Mouse (Mus musculus): ENCODE results near the gene Nrxn3. TPM values are rescaled to one million over a fixed set of nuclear protein-coding genes. Genes with fewer than 3 reads are reported as not detected.

The Nrxn3 gene
- polyA plus RNA-seq, 1 experiment from 2014 or later = 1.0 TPM

DNA sequence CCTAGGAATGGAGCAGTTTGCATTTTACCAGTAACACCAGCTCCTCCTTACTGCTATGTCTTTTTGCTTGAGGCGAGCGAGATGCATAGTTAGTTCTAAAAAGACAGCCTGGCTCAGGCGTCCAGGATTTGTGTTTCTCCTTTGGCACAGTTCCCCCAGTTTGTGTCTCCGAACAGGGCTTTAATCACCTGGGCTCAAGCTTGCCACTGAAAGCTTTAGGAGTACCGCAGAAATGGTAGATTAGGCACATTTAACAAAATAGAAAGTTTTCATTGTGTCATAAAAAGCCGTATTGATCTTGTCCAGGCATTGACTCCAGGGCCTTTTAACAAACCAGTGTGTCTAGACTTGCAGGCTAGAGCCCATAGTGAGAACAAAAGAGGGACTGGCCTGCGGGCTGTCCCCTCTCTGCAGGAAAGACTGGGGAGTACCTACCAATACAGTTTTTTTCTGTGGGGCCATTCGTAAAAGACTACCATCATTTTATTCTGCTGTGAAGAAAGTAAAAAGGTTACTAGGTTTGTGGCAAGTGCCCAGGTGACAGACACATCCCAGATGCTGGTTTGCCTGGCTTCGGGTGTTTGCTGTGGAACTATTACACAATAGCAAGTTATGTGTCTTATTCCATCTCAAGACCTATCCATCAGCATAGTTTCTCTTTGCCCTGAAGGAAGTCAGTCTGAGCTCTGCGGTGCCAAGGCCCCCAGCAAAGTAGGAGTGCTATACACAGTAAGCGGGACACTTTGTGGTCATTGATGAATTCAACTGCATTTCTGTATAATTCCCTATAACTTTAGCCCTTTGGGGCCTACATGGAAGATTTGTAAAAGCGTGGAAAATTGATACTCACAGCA is 451.9 kb downstream of the Nrxn3 start:
- no peaks in the 10 kb centered on the region for H3K4me1 ChIP-seq
- no peak for ATAC-seq (ENCODE audit: low FRiP score, low read depth)
- WGBS = 62% methylated on average over 12 of the region's 12 CpGs
- no peak overlapping the region for H3K4me3 ChIP-seq
- H3K27ac ChIP-seq = no peak overlapping the region
- H3K36me3 ChIP-seq = no peaks in the 10 kb centered on the region
- no peaks in the 10 kb centered on the region for H3K27me3 ChIP-seq
- no peak overlapping the region for H3K4me2 ChIP-seq (replicated peaks)
- H3K9ac ChIP-seq = no peak overlapping the region
- H3K9me3 ChIP-seq = no peaks in the 10 kb centered on the region

GRCm38 (mm10) chr12:89179970-89180666 is 457.4 kb downstream of the Nrxn3 start:
- ATAC-seq (ENCODE audit: low FRiP score, low read depth) = no peak
- WGBS = 48% methylated on average over 13 of the region's 13 CpGs
- Histone ChIP-seq H3K27me3 (no peaks in the 10 kb centered on the region), H3K9ac (no peak overlapping the region), H3K4me2 (replicated peaks) (no peak overlapping the region), H3K4me3 (no peak overlapping the region), H3K36me3 (no peaks in the 10 kb centered on the region), H3K27ac (no peak overlapping the region), H3K4me1 (no peaks in the 10 kb centered on the region), H3K9me3 (no peaks in the 10 kb centered on the region)

DNA sequence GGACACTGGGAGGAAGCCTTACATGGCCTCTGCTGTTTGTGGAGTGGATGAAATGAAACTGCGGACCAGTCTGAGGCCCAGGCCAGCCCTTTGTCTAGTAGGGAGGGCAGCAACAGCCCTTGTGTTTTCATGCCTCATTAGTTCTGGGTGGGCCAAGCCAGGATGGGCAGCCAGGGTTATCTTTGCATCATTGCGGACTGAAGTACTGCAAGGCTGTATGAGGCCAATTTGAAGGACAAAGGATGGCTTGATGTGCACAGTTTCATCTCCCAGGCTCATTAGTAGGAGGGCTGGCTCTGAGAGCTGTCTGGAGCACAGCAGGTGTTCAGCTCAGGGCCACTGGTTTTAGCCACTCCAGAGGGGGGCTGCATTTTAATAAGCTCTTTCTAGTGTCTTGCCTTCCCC is 458.5 kb downstream of the Nrxn3 start:
- no peaks in the 10 kb centered on the region for H3K4me1 ChIP-seq
- no peaks in the 10 kb centered on the region for H3K27me3 ChIP-seq
- 60% methylated on average over 2 of the region's 2 CpGs for WGBS
- no peak for ATAC-seq (ENCODE audit: low FRiP score, low read depth)
- no peaks in the 10 kb centered on the region for H3K36me3 ChIP-seq
- no peaks in the 10 kb centered on the region for H3K9me3 ChIP-seq
- H3K4me3 ChIP-seq = no peak overlapping the region
- no peak overlapping the region for H3K9ac ChIP-seq
- no peak overlapping the region for H3K27ac ChIP-seq
- H3K4me2 ChIP-seq (replicated peaks) = no peak overlapping the region

DNA sequence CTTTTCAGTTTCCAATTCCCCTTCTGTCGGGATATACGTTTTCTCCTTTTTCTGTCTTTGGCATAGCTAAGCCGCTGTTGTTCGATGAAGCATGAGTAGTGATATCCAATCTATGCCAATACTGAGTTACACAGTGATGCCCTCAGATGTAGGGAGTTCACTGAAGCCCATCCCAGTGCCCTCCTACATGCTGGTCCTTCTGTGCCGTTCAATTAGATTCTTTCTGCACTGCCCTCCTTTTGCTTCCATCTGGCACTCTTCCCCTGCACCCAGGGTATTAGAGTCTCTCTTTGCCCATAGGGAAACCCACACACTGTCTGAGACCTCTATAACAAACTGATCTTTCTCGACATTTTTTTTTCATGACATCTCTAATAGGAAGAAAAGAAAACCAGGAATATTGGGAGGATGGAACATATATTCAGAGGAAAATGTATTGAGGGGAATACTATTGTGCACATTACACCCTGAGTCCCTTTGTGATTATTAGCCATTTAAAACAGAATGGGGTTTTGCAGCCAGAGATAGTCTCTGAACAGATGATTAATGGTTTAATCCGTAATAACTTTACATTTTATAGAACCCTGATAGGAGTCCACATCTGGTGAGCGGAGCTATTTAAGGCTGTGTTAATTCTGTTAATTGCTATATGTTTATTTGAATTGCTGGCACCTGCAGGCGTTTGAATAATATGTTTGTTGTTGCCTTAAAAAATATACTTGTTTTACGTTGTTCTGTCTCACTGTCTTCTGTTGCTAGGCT is 476.3 kb downstream of the Nrxn3 start:
- no peaks in the 10 kb centered on the region for H3K4me1 ChIP-seq
- WGBS = 83% methylated on average over 10 of the region's 10 CpGs
- H3K4me3 ChIP-seq = no peak overlapping the region
- H3K36me3 ChIP-seq = no peaks in the 10 kb centered on the region
- no peak overlapping the region for H3K4me2 ChIP-seq (replicated peaks)
- H3K27ac ChIP-seq = no peak overlapping the region
- no peak for ATAC-seq (ENCODE audit: low FRiP score, low read depth)
- H3K27me3 ChIP-seq = no peaks in the 10 kb centered on the region
- no peaks in the 10 kb centered on the region for H3K9me3 ChIP-seq
- no peak overlapping the region for H3K9ac ChIP-seq

DNA sequence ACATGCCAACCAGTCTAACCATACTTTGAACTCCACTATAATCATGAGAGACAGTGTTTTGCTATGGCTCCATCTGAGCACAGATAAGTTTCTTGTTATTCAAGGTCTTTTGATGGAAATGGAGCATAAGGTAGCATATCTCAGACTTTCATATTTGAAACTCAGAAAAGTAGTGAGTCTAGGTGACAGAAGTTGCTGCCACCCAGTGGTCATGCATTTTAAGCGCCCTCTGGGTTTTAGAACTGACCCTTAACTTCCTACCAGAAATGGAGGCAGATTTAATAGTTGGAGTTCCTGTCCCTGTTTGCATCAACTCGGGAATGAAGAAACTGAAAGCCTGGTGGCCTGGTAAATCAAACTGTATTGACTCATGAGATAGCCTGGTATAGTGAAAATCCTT is 488.9 kb downstream of the Nrxn3 start:
- 40% methylated on average over 2 of the region's 2 CpGs for WGBS
- Histone ChIP-seq H3K27ac (no peak overlapping the region), H3K4me3 (no peak overlapping the region), H3K9me3 (no peaks in the 10 kb centered on the region), H3K4me1 (no peaks in the 10 kb centered on the region), H3K36me3 (no peaks in the 10 kb centered on the region), H3K9ac (no peak overlapping the region), H3K27me3 (no peaks in the 10 kb centered on the region), H3K4me2 (replicated peaks) (no peak overlapping the region)
- no peak for ATAC-seq (ENCODE audit: low FRiP score, low read depth)

GRCm38 (mm10) chr12:89239826-89240225 is 517.1 kb downstream of the Nrxn3 start:
- no peak for ATAC-seq (ENCODE audit: low FRiP score, low read depth)
- no peaks in the 10 kb centered on the region for H3K36me3 ChIP-seq
- H3K27ac ChIP-seq = no peak overlapping the region
- no peaks in the 10 kb centered on the region for H3K27me3 ChIP-seq
- 0 out of 2 replicates have a peak, but pooled peaks cover 3% of the 10 kb centered on the region for H3K9me3 ChIP-seq
- no peak overlapping the region for H3K4me3 ChIP-seq
- H3K4me2 ChIP-seq (replicated peaks) = no peak overlapping the region
- no peak overlapping the region for H3K9ac ChIP-seq
- 31% methylated on average over 1 of the region's 1 CpGs for WGBS
- H3K4me1 ChIP-seq = no peaks in the 10 kb centered on the region

DNA sequence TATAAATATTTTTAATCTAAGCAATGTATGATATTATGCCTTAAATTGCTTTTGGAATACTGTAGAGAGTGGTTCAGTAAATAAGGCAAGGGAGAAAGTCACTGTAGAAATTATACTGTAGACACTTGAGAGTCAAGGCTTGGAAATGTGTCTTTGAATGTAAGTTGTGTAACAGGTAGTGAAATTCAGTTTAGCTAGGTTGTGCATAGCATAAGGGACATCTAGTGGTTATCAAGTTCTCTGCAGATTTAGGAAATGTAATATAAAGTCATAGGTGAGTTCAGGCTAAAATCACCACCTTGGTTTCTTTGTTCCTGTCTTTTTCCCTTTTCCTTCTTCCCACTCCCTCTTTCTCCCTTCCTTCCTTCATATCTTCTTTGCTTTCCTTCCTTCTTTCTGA is 518.9 kb downstream of the Nrxn3 start:
- Histone ChIP-seq H3K4me3 (no peak overlapping the region), H3K27ac (no peak overlapping the region), H3K36me3 (no peaks in the 10 kb centered on the region), H3K4me1 (no peaks in the 10 kb centered on the region), H3K9me3 (0 out of 2 replicates have a peak, but pooled peaks cover 3% of the 10 kb centered on the region), H3K4me2 (replicated peaks) (no peak overlapping the region), H3K27me3 (no peaks in the 10 kb centered on the region), H3K9ac (no peak overlapping the region)
- ATAC-seq (ENCODE audit: low FRiP score, low read depth) = no peak

DNA sequence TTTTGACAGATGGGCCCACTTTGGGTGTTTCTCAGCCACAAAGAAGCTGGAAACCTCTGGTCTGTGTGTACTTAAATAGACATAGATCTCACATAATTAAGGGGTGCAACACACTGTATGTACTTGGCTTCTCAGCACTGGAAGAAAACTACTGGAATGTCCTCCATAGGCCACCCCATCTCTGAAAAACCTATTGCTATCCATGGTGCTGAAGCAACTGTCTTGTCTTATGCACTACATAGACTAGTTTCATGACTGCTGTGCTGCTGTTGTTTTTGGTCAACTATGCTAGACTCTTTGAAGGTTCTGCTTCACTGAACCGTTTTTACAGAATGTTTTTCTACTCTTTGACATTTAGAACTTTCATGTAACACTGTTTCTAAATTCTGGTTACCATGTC is 519.8 kb downstream of the Nrxn3 start:
- Histone ChIP-seq H3K4me1 (no peaks in the 10 kb centered on the region), H3K27ac (no peak overlapping the region), H3K9ac (no peak overlapping the region), H3K36me3 (no peaks in the 10 kb centered on the region), H3K4me3 (no peak overlapping the region), H3K27me3 (no peaks in the 10 kb centered on the region), H3K4me2 (replicated peaks) (no peak overlapping the region), H3K9me3 (0 out of 2 replicates have a peak, but pooled peaks cover 3% of the 10 kb centered on the region)
- ATAC-seq (ENCODE audit: low FRiP score, low read depth) = no peak
- WGBS = 32% methylated on average over 1 of the region's 1 CpGs

DNA sequence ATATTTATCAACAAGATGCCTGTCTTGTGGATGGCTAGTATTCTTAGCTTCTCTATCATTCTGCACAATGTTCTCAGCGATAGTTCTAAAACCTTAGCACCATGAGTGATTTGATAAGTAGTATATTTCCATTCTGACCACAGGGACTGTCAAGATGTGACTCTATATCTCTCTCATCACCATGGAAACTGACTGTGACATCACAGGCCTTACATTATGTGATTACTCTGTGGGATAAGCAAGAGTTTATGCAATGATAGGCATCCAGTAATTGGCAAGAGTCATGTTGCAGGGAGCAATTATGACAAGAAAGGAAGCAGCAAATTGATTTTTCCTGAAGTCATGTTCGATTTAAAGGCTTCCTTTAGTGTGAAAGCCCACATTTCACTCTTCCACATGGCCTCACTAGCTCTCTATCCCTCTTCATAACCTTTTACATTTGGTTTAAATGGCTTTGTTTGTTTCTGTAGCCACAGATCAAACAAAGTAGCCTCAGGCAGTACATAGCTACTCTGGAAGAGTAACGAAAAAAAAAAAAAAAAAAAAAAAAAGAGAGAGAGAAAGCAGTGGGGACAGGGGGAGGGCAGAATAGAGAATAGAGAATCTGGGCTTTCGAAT is 532.7 kb downstream of the Nrxn3 start:
- no peak overlapping the region for H3K4me2 ChIP-seq (replicated peaks)
- H3K27me3 ChIP-seq = no peaks in the 10 kb centered on the region
- H3K36me3 ChIP-seq = no peaks in the 10 kb centered on the region
- ATAC-seq (ENCODE audit: low FRiP score, low read depth) = no peak
- no peak overlapping the region for H3K4me3 ChIP-seq
- no peak overlapping the region for H3K9ac ChIP-seq
- H3K9me3 ChIP-seq = no peaks in the 10 kb centered on the region
- no peak overlapping the region for H3K27ac ChIP-seq
- H3K4me1 ChIP-seq = no peaks in the 10 kb centered on the region
- WGBS = 50% methylated on average over 4 of the region's 4 CpGs

DNA sequence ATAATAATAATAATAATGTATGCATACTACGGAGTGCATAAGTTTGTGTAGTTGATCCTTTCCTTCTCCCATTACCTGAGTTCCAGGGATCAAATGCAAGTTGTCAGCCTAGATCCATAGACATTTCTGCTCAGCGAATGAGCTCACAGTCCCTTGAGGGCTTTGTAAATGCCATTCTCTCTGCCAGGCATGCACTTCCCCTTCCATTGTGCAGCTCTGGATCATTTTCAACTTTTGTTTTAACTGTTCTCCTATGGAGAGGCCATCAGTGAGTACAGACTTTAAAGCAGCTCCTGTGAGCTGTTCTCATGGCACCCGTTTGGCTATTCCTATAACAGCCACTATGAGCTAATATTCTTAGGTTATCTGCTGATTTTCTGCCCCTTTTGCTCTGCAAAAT is 536.2 kb downstream of the Nrxn3 start:
- no peak overlapping the region for H3K4me2 ChIP-seq (replicated peaks)
- no peak for ATAC-seq (ENCODE audit: low FRiP score, low read depth)
- no peak overlapping the region for H3K4me3 ChIP-seq
- WGBS = 87% methylated on average over 3 of the region's 3 CpGs
- no peaks in the 10 kb centered on the region for H3K4me1 ChIP-seq
- no peak overlapping the region for H3K27ac ChIP-seq
- no peaks in the 10 kb centered on the region for H3K9me3 ChIP-seq
- H3K27me3 ChIP-seq = no peaks in the 10 kb centered on the region
- no peaks in the 10 kb centered on the region for H3K36me3 ChIP-seq
- H3K9ac ChIP-seq = no peak overlapping the region

DNA sequence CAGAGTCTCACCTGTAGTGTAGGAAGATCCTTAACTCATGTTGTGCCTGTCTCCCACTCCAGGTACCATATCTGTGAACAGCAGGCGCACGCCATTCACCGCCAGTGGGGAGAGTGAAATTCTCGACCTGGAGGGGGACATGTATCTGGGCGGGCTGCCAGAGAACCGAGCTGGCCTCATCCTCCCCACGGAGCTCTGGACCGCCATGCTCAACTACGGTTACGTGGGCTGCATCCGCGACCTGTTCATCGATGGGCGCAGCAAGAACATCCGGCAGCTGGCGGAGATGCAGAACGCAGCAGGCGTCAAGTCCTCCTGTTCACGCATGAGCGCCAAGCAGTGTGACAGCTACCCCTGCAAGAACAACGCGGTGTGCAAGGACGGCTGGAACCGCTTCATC is 537.4 kb downstream of the Nrxn3 start:
- Histone ChIP-seq H3K36me3 (no peaks in the 10 kb centered on the region), H3K27ac (no peak overlapping the region), H3K4me2 (replicated peaks) (no peak overlapping the region), H3K4me3 (no peak overlapping the region), H3K4me1 (no peaks in the 10 kb centered on the region), H3K9me3 (no peaks in the 10 kb centered on the region), H3K9ac (no peak overlapping the region), H3K27me3 (no peaks in the 10 kb centered on the region)
- 89% methylated on average over 24 of the region's 24 CpGs for WGBS
- ATAC-seq (ENCODE audit: low FRiP score, low read depth) = no peak

DNA sequence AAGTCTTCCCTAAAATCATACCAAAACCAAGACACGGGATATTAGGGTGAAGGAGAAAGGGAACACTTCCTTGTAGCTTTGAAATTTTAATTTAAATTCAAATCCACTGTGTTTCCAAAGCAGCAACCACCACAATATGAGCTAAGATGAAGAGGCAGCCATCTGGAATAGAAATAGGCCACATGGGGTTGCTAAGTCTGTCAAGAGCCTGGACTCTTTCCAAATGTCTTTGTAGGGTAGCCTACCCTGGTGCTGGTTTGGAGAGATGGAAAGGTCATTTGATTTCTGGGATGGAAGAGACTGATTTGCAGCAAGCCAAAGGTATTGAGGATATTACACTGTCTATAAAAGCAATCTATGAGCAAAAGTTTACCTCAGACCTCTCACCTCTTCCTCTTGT is 539.6 kb downstream of the Nrxn3 start:
- H3K9ac ChIP-seq = no peak overlapping the region
- WGBS = 64% methylated on average over 1 of the region's 1 CpGs
- no peaks in the 10 kb centered on the region for H3K9me3 ChIP-seq
- no peaks in the 10 kb centered on the region for H3K27me3 ChIP-seq
- no peak for ATAC-seq (ENCODE audit: low FRiP score, low read depth)
- no peaks in the 10 kb centered on the region for H3K4me1 ChIP-seq
- no peak overlapping the region for H3K4me2 ChIP-seq (replicated peaks)
- H3K4me3 ChIP-seq = no peak overlapping the region
- H3K27ac ChIP-seq = no peak overlapping the region
- H3K36me3 ChIP-seq = no peaks in the 10 kb centered on the region
